Mouse (Mus musculus) G1E-ER4 (cell line): ENCODE data around the gene Espl1. TPM values are rescaled to one million over a fixed set of nuclear protein-coding genes. Genes with fewer than 3 reads are reported as not detected.

Experiments used
- GATA1 ChIP-seq: IDR thresholded peaks from one replicate; pipeline ENCODE4 v1.8.0; 2012; ENCODE audit warnings: low read length, inconsistent platforms
- polyA plus RNA-seq: library from polyadenylated mRNA; stranded (reverse); fragments of >175 nt; gene quantifications from 2 replicates; pipeline ENCODE4 v1.2.3, GENCODE M21; 2012

The Espl1 gene
- polyA plus RNA-seq, 1 experiment = 38.5 TPM

DNA sequence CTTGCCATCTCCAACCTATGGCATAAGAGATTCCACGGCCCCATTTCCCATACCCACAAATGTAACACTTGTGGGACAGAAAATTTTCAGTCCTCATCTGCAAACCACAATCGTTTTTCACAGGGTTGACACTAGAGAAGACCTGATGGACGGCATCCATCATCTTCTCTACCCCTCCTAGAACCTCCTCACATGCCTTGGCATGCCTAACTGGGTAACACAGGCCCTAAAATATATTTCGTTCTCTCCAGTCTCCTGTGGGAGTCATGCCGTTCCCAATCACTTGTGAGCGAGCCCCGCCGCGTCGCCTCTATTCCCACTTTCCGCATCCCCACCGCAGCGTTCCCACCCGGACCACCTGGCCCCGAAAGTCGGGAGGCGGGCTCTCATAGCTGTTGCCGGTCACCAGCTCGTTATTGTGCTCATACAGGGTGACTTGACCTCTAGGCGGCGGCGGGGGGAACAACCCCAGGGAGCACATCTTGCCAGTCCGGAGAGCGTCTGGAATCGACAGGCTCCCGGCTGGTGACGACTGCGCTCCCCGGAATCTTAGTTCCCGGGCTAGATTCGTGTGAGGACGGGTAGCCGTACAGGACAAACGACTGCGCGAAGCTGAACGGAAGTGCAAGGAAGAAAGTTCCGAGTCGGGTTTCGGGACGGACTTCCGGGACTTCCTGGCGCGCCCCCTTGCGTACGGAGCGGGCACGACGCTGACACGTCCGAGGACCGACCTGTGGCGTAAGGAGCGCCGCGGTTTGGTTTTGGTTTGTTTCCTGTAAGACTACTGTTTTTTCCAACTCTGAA lies 54.3 kb downstream of the Espl1 start, which contains the start of gene Aaas:
Gene Aaas, minus strand, starts transcription at position 634 of the 804 bp plus-strand sequence.
- no peak for TF ChIP-seq GATA1

DNA sequence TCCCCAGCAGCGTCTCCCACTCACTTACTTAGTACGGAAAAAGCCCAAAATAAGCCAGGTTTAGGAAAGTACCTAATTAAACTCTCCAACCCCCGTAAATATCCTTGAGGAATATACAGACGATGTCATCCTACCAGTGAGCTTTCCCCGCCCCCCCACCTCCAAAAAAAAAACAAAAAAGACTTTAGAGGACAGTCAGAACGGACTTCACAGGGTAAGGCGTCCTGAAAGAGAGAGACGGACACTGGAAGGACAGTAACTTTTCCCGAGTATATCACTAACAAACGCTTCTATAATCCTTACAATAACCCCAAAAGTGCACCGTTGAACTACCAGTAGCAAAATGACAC lies 54.9 kb downstream of the Espl1 start:
- no peak for TF ChIP-seq GATA1

DNA sequence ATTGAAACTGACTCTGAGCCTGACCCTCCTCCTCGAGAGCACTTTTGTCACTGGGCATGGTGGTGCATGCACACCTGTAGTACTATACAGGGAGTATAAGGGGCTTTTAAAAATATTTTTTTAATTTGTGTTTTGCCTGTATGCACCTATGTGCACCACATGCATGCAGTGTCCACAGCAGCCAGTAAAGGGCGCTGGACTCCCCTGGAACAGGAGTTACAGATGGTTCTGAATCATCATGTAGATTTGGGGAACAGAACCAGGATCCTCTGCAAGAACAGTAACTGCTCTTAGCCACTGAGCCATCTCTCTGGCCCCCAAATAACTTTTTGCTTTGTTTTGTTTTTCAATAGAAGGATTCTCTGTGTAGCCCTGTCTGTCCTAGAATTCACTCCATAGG lies 56.1 kb downstream of the Espl1 start:
- TF ChIP-seq GATA1 = no peak

DNA sequence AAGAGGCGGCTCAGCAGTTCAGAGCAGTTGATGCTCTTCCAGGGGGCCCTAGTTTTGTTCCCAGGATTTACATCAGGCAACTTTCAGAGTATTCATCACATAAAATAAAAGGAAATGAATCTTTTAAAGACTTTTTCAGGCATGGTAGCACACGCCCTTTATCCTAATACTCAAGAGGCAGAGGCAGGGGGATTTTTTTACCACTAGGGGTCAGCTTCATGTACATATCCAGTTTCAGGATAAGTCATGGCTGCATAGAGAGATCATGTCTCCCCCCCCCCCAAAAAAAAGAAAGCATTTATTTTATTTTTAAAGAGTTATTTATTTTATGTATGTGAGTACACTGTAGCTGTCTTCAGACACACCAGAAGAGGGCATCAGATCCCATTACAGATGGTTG lies 57.9 kb downstream of the Espl1 start:
- TF ChIP-seq GATA1 = no peak

DNA sequence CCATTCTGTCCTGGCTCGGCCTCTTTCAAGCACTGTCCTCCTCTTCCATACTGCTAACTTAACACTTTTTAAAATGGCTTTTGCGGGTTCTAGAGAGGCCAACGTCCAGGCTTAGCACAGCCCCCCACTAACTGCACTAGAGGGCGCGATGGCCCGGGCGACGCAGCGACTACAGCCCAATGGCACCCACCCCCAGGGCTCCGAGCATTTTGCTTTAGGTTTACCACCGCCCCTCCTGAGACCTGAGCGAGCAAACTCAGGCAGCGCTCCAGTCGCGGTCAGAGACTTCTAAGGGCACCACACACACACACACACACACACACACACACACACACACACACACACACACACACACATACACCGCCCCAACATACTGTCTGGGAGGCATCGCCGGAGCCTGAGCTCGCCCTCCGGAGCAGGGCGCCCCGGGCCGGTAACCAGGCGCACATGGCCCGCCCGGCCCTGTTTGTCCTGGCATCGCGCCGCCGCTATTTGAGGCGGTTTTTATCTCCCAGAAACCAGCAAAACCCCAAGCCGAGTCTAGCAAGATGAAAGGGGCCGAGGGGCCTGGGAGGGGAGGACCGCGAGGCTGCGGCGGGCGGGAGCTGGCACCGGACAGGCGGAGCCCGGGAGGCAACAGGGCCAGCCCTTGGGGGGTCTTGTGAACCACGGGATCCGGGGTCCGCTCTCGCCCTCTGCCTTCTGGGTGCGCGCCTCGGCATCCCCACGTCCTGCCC lies 59.2 kb downstream of the Espl1 start:
- TF ChIP-seq GATA1 = no peak

DNA sequence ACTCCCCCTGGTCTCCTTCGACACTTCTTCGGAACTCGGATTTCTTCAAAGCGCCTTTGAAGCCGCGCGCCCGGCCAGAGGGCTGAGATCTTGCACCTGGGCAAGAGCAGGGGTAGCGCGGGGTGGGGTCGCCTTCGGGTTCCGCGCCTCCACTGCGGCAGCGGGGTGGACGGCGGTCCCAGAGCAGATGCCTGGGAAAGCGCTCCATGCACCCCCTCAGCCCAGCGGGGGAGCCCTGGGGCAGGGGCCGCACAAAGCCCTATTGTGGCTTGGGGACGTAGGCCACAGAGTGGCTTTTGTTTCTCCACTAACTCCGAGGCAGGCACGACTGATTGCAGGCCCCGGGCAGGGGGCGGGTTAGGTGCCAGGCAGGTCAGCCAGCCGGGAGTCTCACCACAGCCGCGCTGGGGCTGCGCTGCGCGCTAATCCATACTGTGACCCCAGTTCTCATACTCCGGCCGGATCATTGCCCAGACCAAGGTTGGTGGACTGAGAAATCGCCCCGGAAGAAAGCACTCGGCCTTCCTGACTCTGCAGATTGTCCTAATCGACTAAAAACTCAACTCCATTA lies 59.9 kb downstream of the Espl1 start:
- no peak for TF ChIP-seq GATA1

DNA sequence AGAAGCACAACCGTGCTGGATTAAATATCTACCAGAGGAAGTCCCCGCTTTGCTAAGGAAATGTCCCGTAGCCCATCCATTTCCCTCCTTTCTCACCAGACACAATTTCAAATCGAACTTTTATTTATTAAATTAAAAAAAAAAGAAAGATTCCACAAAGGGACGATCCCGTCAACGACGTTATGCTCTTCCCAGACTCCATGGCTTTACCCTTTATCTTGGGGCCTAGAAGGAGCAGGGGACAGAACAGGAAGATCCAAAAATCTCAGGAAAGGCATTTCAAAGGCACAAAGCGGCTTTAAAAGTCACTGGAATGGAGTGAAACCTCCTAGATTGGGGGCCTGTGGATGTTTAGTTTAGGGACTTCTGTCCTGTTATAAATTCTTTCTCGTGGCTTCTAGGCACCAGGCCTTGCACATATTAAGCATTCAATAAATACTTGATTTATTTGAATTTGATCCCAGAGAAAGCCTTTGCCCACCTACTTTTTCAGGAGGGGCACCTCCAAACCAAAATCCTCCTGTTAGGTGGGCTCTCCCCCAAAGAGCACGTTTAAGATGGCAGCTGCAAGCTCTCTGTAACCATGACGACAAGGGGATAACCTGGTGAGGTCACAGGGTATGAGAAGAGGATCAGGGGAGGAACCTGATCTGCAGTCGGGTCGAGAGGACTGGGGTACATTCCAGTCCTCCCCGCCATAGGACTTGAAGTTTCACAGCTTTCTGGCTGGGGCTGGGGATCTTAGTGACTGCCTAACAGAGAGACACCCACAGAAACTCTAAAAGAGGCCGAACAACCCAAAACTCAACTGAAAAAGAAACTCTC lies 60.6 kb downstream of the Espl1 start:
- no peak for TF ChIP-seq GATA1

DNA sequence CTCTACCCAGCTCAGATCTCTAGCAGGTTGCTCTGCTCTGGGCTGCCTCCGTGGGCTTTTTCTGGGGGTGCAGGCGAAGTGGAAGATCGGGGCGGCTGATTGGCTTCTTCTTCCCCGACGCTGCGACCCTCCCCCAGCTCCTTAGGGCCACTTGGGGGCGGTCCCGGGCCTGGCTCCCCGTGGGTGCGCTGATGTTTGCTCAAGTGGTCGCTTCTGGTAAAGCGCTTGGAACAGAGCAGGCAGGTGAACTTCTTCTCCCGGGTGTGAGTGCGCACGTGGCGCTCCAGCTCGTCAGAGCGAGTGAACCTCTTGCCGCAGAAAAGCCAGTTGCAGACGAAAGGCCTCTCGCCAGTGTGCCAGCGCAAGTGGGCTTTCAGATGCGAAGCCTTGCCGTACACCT lies 62.1 kb downstream of the Espl1 start:
- TF ChIP-seq GATA1 = no peak

DNA sequence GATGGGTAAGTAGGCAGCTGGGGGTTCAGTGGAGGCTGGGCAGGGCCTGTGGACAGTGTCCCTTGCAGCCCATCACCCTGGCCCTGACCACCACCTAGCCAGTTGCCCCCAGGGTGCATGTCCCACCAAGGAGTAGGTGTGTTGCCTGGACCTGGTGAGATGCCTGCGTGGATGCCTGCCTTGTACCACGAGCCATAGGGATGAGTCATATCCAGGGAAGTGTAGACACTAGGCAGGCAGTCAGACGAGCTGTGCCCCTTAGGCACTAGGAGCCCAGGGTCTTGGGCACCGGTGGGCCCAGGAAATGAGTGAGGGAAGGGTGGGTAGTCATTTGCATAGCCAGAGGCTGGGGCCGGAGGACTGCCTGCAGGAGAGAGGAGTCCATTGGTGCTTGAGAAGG lies 62.8 kb downstream of the Espl1 start:
- no peak for TF ChIP-seq GATA1

DNA sequence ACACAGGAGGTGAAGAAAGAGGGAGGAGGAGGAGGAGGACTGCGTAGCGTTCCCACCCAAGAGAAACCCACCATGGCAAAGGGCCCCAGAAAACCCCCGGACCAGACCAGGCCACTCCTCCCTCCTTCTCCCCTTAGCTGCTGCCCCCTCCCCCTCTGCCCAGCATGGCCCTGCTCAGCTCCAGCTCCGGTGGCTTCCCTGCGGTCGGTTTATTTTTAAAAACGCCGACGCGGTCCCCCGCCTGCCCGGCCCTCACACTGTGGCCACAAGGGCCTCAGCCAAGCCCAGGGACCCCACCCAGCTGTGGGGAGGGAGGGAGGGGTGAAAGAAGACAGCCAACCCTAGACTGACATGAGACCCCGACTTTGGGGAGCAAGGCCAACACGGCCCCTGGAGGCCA lies 66.6 kb downstream of the Espl1 start:
- TF ChIP-seq GATA1 = no peak

DNA sequence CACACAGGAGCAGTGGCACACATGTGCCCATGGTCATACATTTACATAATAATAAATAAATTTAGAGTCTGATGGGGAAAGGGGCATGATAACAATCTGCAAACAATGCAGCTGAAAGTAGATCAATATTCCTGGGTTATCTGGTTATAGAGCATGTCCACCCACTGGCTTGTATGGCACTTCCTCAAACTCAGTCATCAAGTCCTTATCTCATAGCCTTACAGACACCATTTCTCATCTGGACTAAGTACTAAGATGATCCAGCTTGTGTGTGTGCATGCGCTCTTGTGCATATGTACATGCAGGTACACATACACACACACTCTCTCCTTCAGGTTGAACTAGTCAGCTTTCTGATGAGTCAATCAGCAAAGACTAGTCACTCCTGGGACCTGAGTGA lies 68.6 kb downstream of the Espl1 start:
- no peak for TF ChIP-seq GATA1

DNA sequence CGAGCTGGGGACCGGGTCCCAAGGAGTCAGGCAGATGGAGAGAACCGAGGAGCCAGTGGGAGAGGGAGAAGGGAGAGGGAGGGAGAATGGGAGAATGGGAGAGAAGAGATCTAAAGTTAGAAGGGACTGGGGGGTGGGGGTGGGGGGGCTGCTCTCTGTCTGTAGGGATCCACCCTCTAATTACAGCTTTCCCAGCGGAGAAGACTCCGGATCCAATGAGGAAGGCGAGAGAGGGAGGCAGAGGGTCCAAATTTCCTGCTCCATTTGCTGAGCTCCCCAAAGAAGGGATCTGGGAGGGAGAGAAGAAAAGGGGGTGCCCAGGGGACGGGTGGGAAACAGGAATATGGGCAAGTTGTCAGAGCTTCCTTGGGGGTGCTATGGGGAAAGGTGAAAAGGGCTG lies 70.2 kb downstream of the Espl1 start:
- no peak for TF ChIP-seq GATA1

DNA sequence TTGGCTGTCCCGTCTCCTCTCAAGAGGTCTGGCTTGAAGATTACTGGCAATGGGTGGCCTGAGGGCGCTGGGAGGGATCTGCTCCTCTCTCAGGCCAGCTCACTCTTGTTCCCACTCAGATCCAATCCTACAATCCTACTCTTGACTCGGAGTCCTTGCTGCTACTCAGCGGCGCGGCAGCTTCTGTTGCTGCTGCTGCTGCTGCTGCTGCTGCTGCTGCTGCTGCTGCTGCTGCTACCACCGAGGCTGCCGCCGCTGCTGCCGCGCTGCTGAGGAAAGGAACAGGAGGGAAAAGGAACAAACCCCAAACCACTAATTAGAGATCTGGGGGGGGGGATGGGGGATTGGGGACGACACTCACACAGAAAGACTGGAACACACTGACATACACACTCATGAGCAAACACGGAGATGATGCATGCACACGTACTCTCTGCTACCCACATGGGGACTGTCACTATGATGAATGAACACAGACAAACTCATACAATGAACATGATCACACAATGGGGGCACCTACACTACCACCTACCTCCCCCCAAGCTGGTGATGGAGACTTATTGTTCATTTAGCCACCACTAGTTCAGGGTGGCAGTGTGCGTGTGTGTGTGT lies 70.8 kb downstream of the Espl1 start, which contains the start of gene Sp7:
Gene Sp7, minus strand, starts transcription at position 450 of the 612 bp plus-strand sequence.
- TF ChIP-seq GATA1 = no peak

DNA sequence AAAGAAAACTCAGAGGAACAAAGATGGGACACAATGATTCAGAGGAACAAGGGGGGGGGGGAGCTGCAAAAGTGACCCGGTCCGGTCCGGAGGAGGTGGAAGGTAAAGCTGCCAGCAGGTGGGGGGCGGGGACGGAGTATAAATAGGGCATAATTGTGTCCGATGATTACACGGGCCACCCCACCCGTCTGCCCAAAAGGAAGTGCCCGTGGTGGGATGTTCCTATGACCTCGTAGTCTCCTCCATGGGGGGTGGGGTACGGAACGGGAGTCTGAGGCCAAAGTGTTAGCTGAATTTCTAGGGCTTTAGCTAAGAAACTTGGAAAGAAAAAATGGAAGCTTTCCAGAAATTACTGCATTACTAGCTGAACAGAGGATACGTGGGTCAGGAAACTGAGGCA lies 73.9 kb downstream of the Espl1 start:
- no peak for TF ChIP-seq GATA1

DNA sequence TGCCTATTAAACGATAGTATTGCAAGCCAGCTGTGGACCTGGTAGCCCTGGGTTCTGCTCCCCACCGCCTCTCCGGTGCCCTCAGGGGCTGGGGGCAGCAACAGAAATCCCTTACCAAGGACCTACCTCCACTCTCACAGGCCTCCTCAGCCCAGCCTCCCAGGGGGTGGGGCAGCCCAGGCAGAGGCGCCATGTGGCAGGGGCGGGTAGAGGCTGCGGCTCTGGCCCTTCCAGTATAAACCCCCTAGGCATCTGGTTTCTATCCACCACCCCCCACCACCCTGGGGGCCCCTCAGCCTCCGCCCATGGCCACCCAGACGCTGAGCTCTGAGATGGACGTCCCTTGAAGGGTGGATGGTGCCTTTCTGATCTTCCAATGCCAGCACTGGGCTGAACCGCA lies 74.7 kb downstream of the Espl1 start:
- no peak for TF ChIP-seq GATA1

Other genes with a start within 250 kb of the Espl1 start
- gene Eif4b, start 222.5 kb upstream of the Espl1 start, polyA plus RNA-seq = 375 and 424 TPM in 2 replicates
- gene Tns2, start 195.9 kb upstream of the Espl1 start, polyA plus RNA-seq = 0.27 and 0.48 TPM in 2 replicates
- gene Spryd3, start 160.0 kb upstream of the Espl1 start, polyA plus RNA-seq = 17.4 and 17.7 TPM in 2 replicates
- 0.16 and 0.45 TPM in 2 replicates for gene Igfbp6, start 151.9 kb upstream of the Espl1 start, polyA plus RNA-seq
- gene Soat2, start 145.7 kb upstream of the Espl1 start, polyA plus RNA-seq = 5.5 and 5.9 TPM in 2 replicates
- gene Zfp740, start 93.0 kb upstream of the Espl1 start, polyA plus RNA-seq = 14.6 and 16.0 TPM in 2 replicates
- 8.9 and 9.5 TPM in 2 replicates for gene Csad, start 91.5 kb upstream of the Espl1 start, polyA plus RNA-seq
- gene Itgb7, start 64.3 kb upstream of the Espl1 start, polyA plus RNA-seq = 29.3 and 36.6 TPM in 2 replicates
- 2.6 and 2.9 TPM in 2 replicates for gene Rarg, start 38.7 kb upstream of the Espl1 start, polyA plus RNA-seq
- gene Gm9918, start 25.7 kb upstream of the Espl1 start, polyA plus RNA-seq = not detected in 2 replicates
- 74.7 and 76.7 TPM in 2 replicates for gene Mfsd5, start 16.8 kb upstream of the Espl1 start, polyA plus RNA-seq
- gene Pfdn5, start 29.9 kb downstream of the Espl1 start, polyA plus RNA-seq = 9.9 and 26.7 TPM in 2 replicates
- 74.6 and 92.3 TPM in 2 replicates for gene Myg1, start 35.4 kb downstream of the Espl1 start, polyA plus RNA-seq
- gene Aaas, start 54.5 kb downstream of the Espl1 start, polyA plus RNA-seq = 194 and 207 TPM in 2 replicates
- not detected in 2 replicates for gene Sp7, start 70.9 kb downstream of the Espl1 start, polyA plus RNA-seq
- gene Sp1, start 109.9 kb downstream of the Espl1 start, polyA plus RNA-seq = 15.3 and 42.1 TPM in 2 replicates
- gene Amhr2, start 149.1 kb downstream of the Espl1 start, polyA plus RNA-seq = not detected in 2 replicates
- 56.7 and 227 TPM in 2 replicates for gene Prr13, start 162.8 kb downstream of the Espl1 start, polyA plus RNA-seq
- 289 and 813 TPM in 2 replicates for gene Pcbp2, start 174.3 kb downstream of the Espl1 start, polyA plus RNA-seq
- not detected in 2 replicates for gene Gm10337, start 207.5 kb downstream of the Espl1 start, polyA plus RNA-seq
- gene Map3k12, start 220.8 kb downstream of the Espl1 start, polyA plus RNA-seq = 1.2 and 1.3 TPM in 2 replicates
- gene Tarbp2, start 221.9 kb downstream of the Espl1 start, polyA plus RNA-seq = 75.2 and 86.3 TPM in 2 replicates
- gene Npff, start 228.7 kb downstream of the Espl1 start, polyA plus RNA-seq = 1.4 and 1.7 TPM in 2 replicates